Mouse (Mus musculus): Measurements from ENCODE around the gene Slc35b1.

DNA sequence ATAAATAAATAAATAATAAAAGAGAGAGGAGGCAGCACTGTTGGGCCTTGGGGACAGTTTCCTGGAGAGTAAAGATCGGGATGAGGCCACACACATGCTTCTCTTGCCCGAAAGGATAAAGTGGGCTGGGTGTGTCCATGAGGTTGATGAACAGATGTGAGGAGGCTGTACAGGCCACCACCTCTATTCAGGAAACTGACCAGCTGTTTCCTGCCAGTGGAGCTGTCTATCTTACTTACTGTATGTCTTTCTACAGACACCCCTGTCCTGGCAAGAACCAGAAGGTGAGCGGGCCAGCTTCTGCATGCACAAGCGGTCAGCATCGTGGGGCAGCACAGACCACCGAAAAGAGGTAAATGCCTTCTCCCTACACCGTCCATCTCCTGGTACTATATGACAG lies 13.3 kb upstream of the Slc35b1 start:
- TF ChIP-seq CTCF (IDR thresholded peaks at IDR 0.05; ENCODE audit: control insufficient read depth, insufficient read depth, insufficient read length) (no peak), MYOD1 (IDR thresholded peaks at IDR 0.05; ENCODE audit: control insufficient read depth, insufficient read length, low read depth) (no peak), MYOG (IDR thresholded peaks at IDR 0.05; ENCODE audit: control insufficient read depth, extremely low read depth, insufficient read length) (no peak), USF1 (IDR thresholded peaks at IDR 0.05; ENCODE audit: low read depth) (no peak), MAX (IDR thresholded peaks at IDR 0.05) (no peak), CEBPB (IDR thresholded peaks at IDR 0.05; ENCODE audit: low read depth) (no peak), FOSL1 (IDR thresholded peaks at IDR 0.05; ENCODE audit: insufficient read depth, low read length, poor library complexity, severe bottlenecking) (no peak)

Data from C2C12 (cell line).